Comparison of ENCODE assay signal across 12 mouse cellular contexts in the genomic region with DNA sequence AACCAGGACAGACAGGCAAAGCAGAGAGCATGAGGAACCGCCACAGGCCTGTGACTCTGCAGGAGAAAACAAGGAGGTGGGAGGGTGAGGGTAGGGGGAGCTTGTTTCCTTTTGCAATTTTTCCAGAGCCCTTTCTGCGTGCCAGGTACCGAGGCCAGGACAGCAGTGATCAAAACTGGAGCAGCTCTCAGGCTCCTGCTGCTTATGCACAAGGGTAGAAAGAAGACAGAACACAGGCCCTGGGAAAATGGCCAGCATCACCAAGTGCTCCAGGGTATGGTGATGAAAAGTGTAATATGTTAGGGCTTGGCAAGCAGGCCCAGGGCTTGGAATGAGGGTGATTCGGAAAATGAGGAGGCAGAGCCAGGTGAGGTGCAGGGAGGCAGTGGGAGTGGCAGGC.
A peak's percentile ranks its signal among the peaks of the same experiment; 100 is the strongest.
DNase-seq lines count a peak whose midpoint lies in the region; ATAC-seq and TF ChIP-seq lines count a peak whose summit lies in the region.
"Had no signal": no experiment of that assay in that cellular context is flagged by ENCODE, and none has a peak within 500 bp of the region (broad histone marks: within the 10 kb centered on the region; RNA-seq: fewer than 3 reads in every experiment).

No protein-coding gene starts in this region.

- 58% methylated on average over 4 of the region's 4 CpGs for WGBS in heart, embryonic 10.5 days
- 34% methylated on average over 4 of the region's 4 CpGs for WGBS in limb, embryonic 14.5 days

- no peaks in the 10 kb centered on the region for H3K9me3 ChIP-seq in heart, embryonic 10.5 days
- no peaks in the 10 kb centered on the region for H3K9me3 ChIP-seq in limb, embryonic 14.5 days (ENCODE audit: control insufficient read depth, low read length)
- H3K9me3 ChIP-seq: liver, embryonic 15.5 days had no signal

- ATAC-seq in limb, embryonic 14.5 days (ENCODE audit: low FRiP score, low read depth) = no peak

- H3K4me3 ChIP-seq in heart, embryonic 10.5 days = no peak overlapping the region
- no peak overlapping the region for H3K4me3 ChIP-seq in limb, embryonic 14.5 days (replicated peaks; ENCODE audit: low read length)
- H3K4me3 ChIP-seq: erythroblast, embryonic 14.5 days; liver, embryonic 15.5 days had no signal

- DNase-seq in adrenal gland, adult 2 months = peak; percentile 1
- DNase-seq in adrenal gland, postnatal 36 days = no peak
- DNase-seq in heart, adult 8-10 months (ENCODE audit: low spot score) = peak; percentile 6
- no peak for DNase-seq in heart, embryonic 10.5 days (ENCODE audit: low spot score)
- peak; percentile 38 to 41 for DNase-seq in right cerebral cortex, postnatal 10 days (ENCODE audit: low spot score in 2 of 2)
- no peak for DNase-seq in right cerebral cortex, postnatal 4 days
- DNase-seq in limb, embryonic 14.5 days (ENCODE audit: low spot score) = peak; percentile 47
- no peak for DNase-seq in spleen, postnatal 4 days (ENCODE audit: low spot score in 2 of 2)
- DNase-seq: thymus, adult 18-20 months had no signal

- no peak overlapping the region for H3K27ac ChIP-seq in heart, embryonic 10.5 days
- H3K27ac ChIP-seq in limb, embryonic 14.5 days (replicated peaks; ENCODE audit: low read depth, low read length) = 0 out of 2 replicates have a peak overlapping the region, but pooled peaks have one; percentile 35
- H3K27ac ChIP-seq: liver, embryonic 15.5 days had no signal

- no peak overlapping the region for H3K4me2 ChIP-seq in limb, embryonic 14.5 days (replicated peaks; ENCODE audit: low read depth, low read length, severe bottlenecking)
- H3K4me2 ChIP-seq: liver, embryonic 15.5 days had no signal

- TF ChIP-seq POLR2A in limb, embryonic 14.5 days (IDR thresholded peaks at IDR 0.05; ENCODE audit: borderline replicate concordance, extremely low read depth, insufficient read depth, insufficient read length) = no peak

- H3K4me1 ChIP-seq in heart, embryonic 10.5 days = peaks cover 6% of the 10 kb centered on the region; the same call in 1 of the 2 replicates
- H3K4me1 ChIP-seq in limb, embryonic 14.5 days (ENCODE audit: control insufficient read depth, insufficient read depth, low read length) = peaks cover 6% of the 10 kb centered on the region; the same call in 1 of the 2 replicates
- H3K4me1 ChIP-seq: liver, embryonic 15.5 days had no signal

- no peaks in the 10 kb centered on the region for H3K27me3 ChIP-seq in heart, embryonic 10.5 days (ENCODE audit: insufficient read depth, poor library complexity, severe bottlenecking)
- no peaks in the 10 kb centered on the region for H3K27me3 ChIP-seq in limb, embryonic 14.5 days (ENCODE audit: control insufficient read depth, insufficient read depth, low read length)
- H3K27me3 ChIP-seq: liver, embryonic 15.5 days had no signal

- H3K9ac ChIP-seq in limb, embryonic 14.5 days (ENCODE audit: low read depth, low read length, severe bottlenecking) = no peak overlapping the region
- H3K9ac ChIP-seq: liver, embryonic 15.5 days had no signal

- no peaks in the 10 kb centered on the region for H3K36me3 ChIP-seq in heart, embryonic 10.5 days
- H3K36me3 ChIP-seq in limb, embryonic 14.5 days (ENCODE audit: control insufficient read depth, insufficient read depth, low read length) = no peaks in the 10 kb centered on the region
- H3K36me3 ChIP-seq: G1E; liver, embryonic 15.5 days had no signal

Comparison
In these comparisons a context has a peak if more than half of its experiments do, and no peak if none do; other contexts are left out.
1. DNase-seq: peak in adrenal gland, adult 2 months (single experiment), heart, adult 8-10 months (single experiment), right cerebral cortex, postnatal 10 days (2 of 2) and limb, embryonic 14.5 days (single experiment); none in adrenal gland, postnatal 36 days (0 of 2), heart, embryonic 10.5 days (single experiment), right cerebral cortex, postnatal 4 days (single experiment) and spleen, postnatal 4 days (0 of 2).